Mouse (Mus musculus): ENCODE data around the gene Tmcc1. TPM values are rescaled to one million over a fixed set of nuclear protein-coding genes. Genes with fewer than 3 reads are reported as not detected.

Gene Tmcc1
- polyA plus RNA-seq, 1 experiment from 2014 or later = 11.8 TPM

GRCm38 (mm10) chr6:116107471-116108358 is 85.6 kb downstream of the Tmcc1 start:
- 0 out of 2 replicates have a peak overlapping the region, but pooled peaks have one; percentile 29 for H3K27ac ChIP-seq (ENCODE audit: low read depth)

GRCm38 (mm10) chr6:116106967-116107470 is 86.3 kb downstream of the Tmcc1 start:
- Histone ChIP-seq H3K36me3 (ENCODE audit: control insufficient read depth, insufficient read depth, low read length) (no peaks in the 10 kb centered on the region), H3K9me3 (ENCODE audit: control insufficient read depth, low read length) (no peaks in the 10 kb centered on the region), H3K27ac (ENCODE audit: low read depth) (0 out of 2 replicates have a peak overlapping the region, but pooled peaks have one; percentile 27), H3K4me3 (ENCODE audit: low read depth, low read length) (peak overlapping the region; percentile 48), H3K4me1 (replicated peaks; ENCODE audit: control insufficient read depth, insufficient read depth, low read length) (peaks cover 7% of the 10 kb centered on the region; the same call in 1 of the 2 replicates), H3K9ac (ENCODE audit: low read length) (peak overlapping the region; percentile 45), H3K4me2 (ENCODE audit: low read length) (peak overlapping the region; percentile 89), H3K27me3 (replicated peaks; ENCODE audit: control insufficient read depth, insufficient read depth, low read length) (no peaks in the 10 kb centered on the region)
- WGBS = 12% methylated on average over 6 of the region's 6 CpGs
- no peak for DNase-seq (ENCODE audit: low spot score)
- no peak for ATAC-seq (replicated peaks; ENCODE audit: low FRiP score, low TSS enrichment, low read depth)

More at GRCm38 (mm10) chr6:116107471-116108358, 85.6 kb downstream of the Tmcc1 start:
- no peaks in the 10 kb centered on the region for H3K9me3 ChIP-seq (ENCODE audit: control insufficient read depth, low read length)
- peaks cover 7% of the 10 kb centered on the region; the same call in 1 of the 2 replicates for H3K4me1 ChIP-seq (replicated peaks; ENCODE audit: control insufficient read depth, insufficient read depth, low read length)
- H3K27me3 ChIP-seq (replicated peaks; ENCODE audit: control insufficient read depth, insufficient read depth, low read length) = no peaks in the 10 kb centered on the region
- H3K36me3 ChIP-seq (ENCODE audit: control insufficient read depth, insufficient read depth, low read length) = no peaks in the 10 kb centered on the region
- peak overlapping the region; percentile 48 for H3K4me3 ChIP-seq (ENCODE audit: low read depth, low read length)
- WGBS = under 1% methylated on average over 29 of the region's 29 CpGs
- peak; percentile 75 for DNase-seq (ENCODE audit: low spot score)
- peak overlapping the region; percentile 45 for H3K9ac ChIP-seq (ENCODE audit: low read length)
- ATAC-seq (replicated peaks; ENCODE audit: low FRiP score, low TSS enrichment, low read depth) = peak; percentile 94
- peak overlapping the region; percentile 89 for H3K4me2 ChIP-seq (ENCODE audit: low read length)

GRCm38 (mm10) chr6:116097579-116097978 is 95.7 kb downstream of the Tmcc1 start:
- ATAC-seq (replicated peaks; ENCODE audit: low FRiP score, low TSS enrichment, low read depth) (no peak), DNase-seq (ENCODE audit: low spot score) (no peak)
- Histone ChIP-seq H3K27ac (ENCODE audit: low read depth) (no peak overlapping the region), H3K9me3 (ENCODE audit: control insufficient read depth, low read length) (no peaks in the 10 kb centered on the region), H3K4me3 (ENCODE audit: low read depth, low read length) (no peak overlapping the region), H3K9ac (ENCODE audit: low read length) (no peak overlapping the region), H3K4me2 (ENCODE audit: low read length) (no peak overlapping the region), H3K4me1 (replicated peaks; ENCODE audit: control insufficient read depth, insufficient read depth, low read length) (no peaks in the 10 kb centered on the region), H3K36me3 (ENCODE audit: control insufficient read depth, insufficient read depth, low read length) (no peaks in the 10 kb centered on the region), H3K27me3 (replicated peaks; ENCODE audit: control insufficient read depth, insufficient read depth, low read length) (no peaks in the 10 kb centered on the region)
- WGBS = 85% methylated on average over 2 of the region's 2 CpGs

- Histone ChIP-seq H3K4me3 (ENCODE audit: low read depth, low read length) (no peak overlapping the region), H3K4me1 (replicated peaks; ENCODE audit: control insufficient read depth, insufficient read depth, low read length) (no peaks in the 10 kb centered on the region), H3K4me2 (ENCODE audit: low read length) (no peak overlapping the region), H3K27me3 (replicated peaks; ENCODE audit: control insufficient read depth, insufficient read depth, low read length) (no peaks in the 10 kb centered on the region), H3K9ac (ENCODE audit: low read length) (no peak overlapping the region), H3K36me3 (ENCODE audit: control insufficient read depth, insufficient read depth, low read length) (no peaks in the 10 kb centered on the region), H3K27ac (ENCODE audit: low read depth) (no peak overlapping the region), H3K9me3 (ENCODE audit: control insufficient read depth, low read length) (no peaks in the 10 kb centered on the region)
- DNase-seq (ENCODE audit: low spot score) (no peak), ATAC-seq (replicated peaks; ENCODE audit: low FRiP score, low TSS enrichment, low read depth) (no peak)
Observed at GRCm38 (mm10) chr6:116089402-116089801, 103.9 kb downstream of the Tmcc1 start.

GRCm38 (mm10) chr6:116086036-116086435 is 107.2 kb downstream of the Tmcc1 start:
- no peak for DNase-seq (ENCODE audit: low spot score)
- H3K27me3 ChIP-seq (replicated peaks; ENCODE audit: control insufficient read depth, insufficient read depth, low read length) = no peaks in the 10 kb centered on the region
- H3K27ac ChIP-seq (ENCODE audit: low read depth) = no peak overlapping the region
- no peak for ATAC-seq (replicated peaks; ENCODE audit: low FRiP score, low TSS enrichment, low read depth)
- WGBS = 97% methylated on average over 1 of the region's 1 CpGs
- no peaks in the 10 kb centered on the region for H3K4me1 ChIP-seq (replicated peaks; ENCODE audit: control insufficient read depth, insufficient read depth, low read length)
- no peaks in the 10 kb centered on the region for H3K9me3 ChIP-seq (ENCODE audit: control insufficient read depth, low read length)
- no peaks in the 10 kb centered on the region for H3K36me3 ChIP-seq (ENCODE audit: control insufficient read depth, insufficient read depth, low read length)
- H3K9ac ChIP-seq (ENCODE audit: low read length) = no peak overlapping the region
- H3K4me2 ChIP-seq (ENCODE audit: low read length) = no peak overlapping the region
- H3K4me3 ChIP-seq (ENCODE audit: low read depth, low read length) = no peak overlapping the region

- Histone ChIP-seq H3K9ac (ENCODE audit: low read length) (no peak overlapping the region), H3K9me3 (ENCODE audit: control insufficient read depth, low read length) (no peaks in the 10 kb centered on the region), H3K4me1 (replicated peaks; ENCODE audit: control insufficient read depth, insufficient read depth, low read length) (no peaks in the 10 kb centered on the region), H3K36me3 (ENCODE audit: control insufficient read depth, insufficient read depth, low read length) (no peaks in the 10 kb centered on the region), H3K27ac (ENCODE audit: low read depth) (no peak overlapping the region), H3K4me3 (ENCODE audit: low read depth, low read length) (no peak overlapping the region), H3K4me2 (ENCODE audit: low read length) (no peak overlapping the region), H3K27me3 (replicated peaks; ENCODE audit: control insufficient read depth, insufficient read depth, low read length) (no peaks in the 10 kb centered on the region)
- WGBS = 61% methylated on average over 1 of the region's 1 CpGs
- ATAC-seq (replicated peaks; ENCODE audit: low FRiP score, low TSS enrichment, low read depth) (no peak), DNase-seq (ENCODE audit: low spot score) (no peak)
Observed at GRCm38 (mm10) chr6:116082239-116082638, 111.0 kb downstream of the Tmcc1 start.

- H3K4me2 ChIP-seq (ENCODE audit: low read length) = no peak overlapping the region
- H3K9ac ChIP-seq (ENCODE audit: low read length) = no peak overlapping the region
- DNase-seq (ENCODE audit: low spot score) = no peak
- H3K36me3 ChIP-seq (ENCODE audit: control insufficient read depth, insufficient read depth, low read length) = no peaks in the 10 kb centered on the region
- no peak for ATAC-seq (replicated peaks; ENCODE audit: low FRiP score, low TSS enrichment, low read depth)
- no peak overlapping the region for H3K27ac ChIP-seq (ENCODE audit: low read depth)
- WGBS = 49% methylated on average over 2 of the region's 2 CpGs
- H3K27me3 ChIP-seq (replicated peaks; ENCODE audit: control insufficient read depth, insufficient read depth, low read length) = no peaks in the 10 kb centered on the region
- no peaks in the 10 kb centered on the region for H3K4me1 ChIP-seq (replicated peaks; ENCODE audit: control insufficient read depth, insufficient read depth, low read length)
- H3K4me3 ChIP-seq (ENCODE audit: low read depth, low read length) = no peak overlapping the region
- no peaks in the 10 kb centered on the region for H3K9me3 ChIP-seq (ENCODE audit: control insufficient read depth, low read length)
Observed at GRCm38 (mm10) chr6:116081375-116081774, 111.9 kb downstream of the Tmcc1 start.

GRCm38 (mm10) chr6:116080756-116081155 is 112.5 kb downstream of the Tmcc1 start:
- H3K27ac ChIP-seq (ENCODE audit: low read depth) = no peak overlapping the region

More at GRCm38 (mm10) chr6:116080756-116081155, 112.5 kb downstream of the Tmcc1 start:
- WGBS = 65% methylated on average over 5 of the region's 5 CpGs
- H3K27me3 ChIP-seq (replicated peaks; ENCODE audit: control insufficient read depth, insufficient read depth, low read length) = no peaks in the 10 kb centered on the region
- no peaks in the 10 kb centered on the region for H3K9me3 ChIP-seq (ENCODE audit: control insufficient read depth, low read length)
- no peak for ATAC-seq (replicated peaks; ENCODE audit: low FRiP score, low TSS enrichment, low read depth)
- H3K9ac ChIP-seq (ENCODE audit: low read length) = no peak overlapping the region
- H3K4me1 ChIP-seq (replicated peaks; ENCODE audit: control insufficient read depth, insufficient read depth, low read length) = no peaks in the 10 kb centered on the region
- H3K36me3 ChIP-seq (ENCODE audit: control insufficient read depth, insufficient read depth, low read length) = no peaks in the 10 kb centered on the region
- DNase-seq (ENCODE audit: low spot score) = no peak
- no peak overlapping the region for H3K4me3 ChIP-seq (ENCODE audit: low read depth, low read length)
- no peak overlapping the region for H3K4me2 ChIP-seq (ENCODE audit: low read length)

Measured in intestine, embryonic 14.5 days (tissue).